Mouse (Mus musculus) myocyte (in vitro differentiated cells): ENCODE measurements around the gene 3110009E18Rik.

Experiments
- CEBPB ChIP-seq: IDR thresholded peaks from 2 replicates; pipeline ENCODE4 v1.6.1; 2011; ENCODE audit warnings: mild to moderate bottlenecking, moderate library complexity; ENCODE audit not compliant: poor library complexity, insufficient read depth, severe bottlenecking
- E2F4 ChIP-seq: IDR thresholded peaks from one replicate; pipeline ENCODE4 v1.6.1; 2011; ENCODE audit warnings: mild to moderate bottlenecking, control low read depth, moderate library complexity; ENCODE audit not compliant: insufficient read depth
- MAX ChIP-seq: IDR thresholded peaks from one replicate; pipeline ENCODE4 v1.6.1; 2011; ENCODE audit warnings: low read depth, mild to moderate bottlenecking, control low read depth
- MYOG ChIP-seq, 3 experiments: IDR thresholded peaks; one replicate each; pipeline ENCODE4 v1.6.1; 2011; ENCODE audit warnings: control low read depth in 2 of 3, low read depth in 2 of 3, mild to moderate bottlenecking in 2 of 3; ENCODE audit not compliant: insufficient read length in 2 of 3, control insufficient read depth in 1 of 3, insufficient read depth in 1 of 3
- POLR2A ChIP-seq: IDR thresholded peaks from one replicate; pipeline ENCODE4 v1.6.1; 2011; ENCODE audit warnings: low read depth, mild to moderate bottlenecking, control low read depth, moderate library complexity; ENCODE audit not compliant: insufficient read length
- POLR2AphosphoS2 ChIP-seq: IDR thresholded peaks from one replicate; pipeline ENCODE4 v1.6.1; 2011; ENCODE audit warnings: low read depth, control low read depth; ENCODE audit not compliant: insufficient read length
- REST ChIP-seq: IDR thresholded peaks from one replicate; pipeline ENCODE4 v1.6.1; 2011; ENCODE audit warnings: mild to moderate bottlenecking, control low read depth, moderate library complexity; ENCODE audit not compliant: insufficient read depth, insufficient read length
- TCF12 ChIP-seq: IDR thresholded peaks from one replicate; pipeline ENCODE4 v1.6.1; 2011; ENCODE audit warnings: mild to moderate bottlenecking, control low read depth; ENCODE audit not compliant: poor library complexity, insufficient read depth, severe bottlenecking
- USF1 ChIP-seq: IDR thresholded peaks from one replicate; pipeline ENCODE4 v1.6.1; 2011; ENCODE audit warnings: low read depth, mild to moderate bottlenecking, control low read depth, moderate library complexity

DNA sequence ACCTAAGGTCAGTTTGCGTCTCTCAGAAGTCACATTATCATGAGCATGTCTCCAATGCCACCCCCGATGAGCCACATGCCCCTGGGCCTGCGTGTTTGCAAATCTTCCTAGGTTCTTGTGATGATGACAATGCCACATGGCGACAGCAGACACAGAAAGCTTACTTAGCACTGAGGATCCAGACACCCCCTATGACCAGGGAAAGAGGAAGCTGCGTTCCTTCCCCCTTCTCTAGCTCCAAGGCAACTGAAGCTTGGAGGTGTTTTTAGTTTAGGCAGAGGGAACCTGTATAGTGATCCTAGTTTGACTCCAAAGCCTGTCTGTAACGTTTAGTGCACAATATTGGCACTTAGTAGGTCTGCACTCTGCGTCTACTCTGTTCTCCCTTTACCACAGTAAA, 49.3 kb downstream of the 3110009E18Rik start:
- no peak for TF ChIP-seq MAX
- no peak for TF ChIP-seq USF1
- TF ChIP-seq E2F4, result no peak
- no peak for TF ChIP-seq POLR2A
- TF ChIP-seq CEBPB, result no peak
- no peak for TF ChIP-seq POLR2AphosphoS2
- TF ChIP-seq REST, result no peak
- no peak for TF ChIP-seq MYOG (IDR thresholded peaks at IDR 0.05; ENCODE audit: control insufficient read depth in 1 of 3, insufficient read depth in 1 of 3, insufficient read length in 2 of 3, low read depth in 2 of 3)
- TF ChIP-seq TCF12, result no peak
